In the genomic region with DNA sequence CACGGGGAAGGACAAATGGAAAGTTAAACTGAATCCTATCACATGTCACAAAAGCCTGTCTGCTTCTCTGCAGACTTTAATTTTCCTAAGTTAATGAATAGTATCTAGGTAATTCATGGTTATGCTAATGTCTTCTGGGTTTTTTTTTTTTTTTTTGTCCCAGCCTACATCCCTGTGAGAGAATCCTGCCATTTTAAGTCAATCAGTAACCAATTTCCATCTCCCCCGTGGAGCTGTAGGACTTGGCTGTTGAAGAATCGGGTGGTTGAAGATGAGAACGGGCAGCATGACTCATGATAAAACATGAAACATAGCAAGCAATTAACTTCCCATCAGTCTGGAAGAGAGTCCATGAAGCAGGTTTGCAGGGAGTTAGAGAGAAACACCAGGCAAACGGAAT, we compare ENCODE assay signal across 15 mouse cellular contexts.
"Had no signal": no experiment of that assay in that cellular context is flagged by ENCODE, and none has a peak within 500 bp of the region (broad histone marks: within the 10 kb centered on the region; RNA-seq: fewer than 3 reads in every experiment).

No protein-coding gene starts in this region.

- H3K27ac ChIP-seq: limb, embryonic 15.5 days; liver, embryonic 12.5 days; midbrain, embryonic 10.5 days; neural tube, embryonic 13.5 days; stomach, embryonic 15.5 days had no signal

- H3K4me2 ChIP-seq: limb, embryonic 15.5 days; liver, embryonic 12.5 days; lung, embryonic 14.5 days; neural tube, embryonic 13.5 days; stomach, embryonic 15.5 days had no signal

- H3K9me3 ChIP-seq: limb, embryonic 15.5 days; liver, embryonic 12.5 days; midbrain, embryonic 10.5 days; neural tube, embryonic 13.5 days; stomach, embryonic 15.5 days had no signal

- H3K27me3 ChIP-seq: limb, embryonic 15.5 days; liver, embryonic 12.5 days; neural tube, embryonic 13.5 days; stomach, embryonic 15.5 days had no signal

- DNase-seq: lung, embryonic 14.5 days; lung, postnatal 10 days; lung, postnatal 4 days; retina, postnatal 1 day; right cerebral cortex, postnatal 4 days; spleen, adult 18-20 months; thymus, adult 2 months; thymus, postnatal 25 days had no signal

- ATAC-seq: liver, embryonic 12.5 days; midbrain, embryonic 16.5 days had no signal

- H3K9ac ChIP-seq: limb, embryonic 15.5 days; liver, embryonic 12.5 days; lung, embryonic 14.5 days; neural tube, embryonic 13.5 days; stomach, embryonic 15.5 days had no signal

- H3K4me3 ChIP-seq: left cerebral cortex, adult 2 months; limb, embryonic 15.5 days; liver, embryonic 12.5 days; midbrain, embryonic 10.5 days; neural tube, embryonic 13.5 days; stomach, embryonic 15.5 days had no signal

- H3K4me1 ChIP-seq: limb, embryonic 15.5 days; liver, embryonic 12.5 days; neural tube, embryonic 13.5 days; stomach, embryonic 15.5 days had no signal

- H3K36me3 ChIP-seq: limb, embryonic 15.5 days; liver, embryonic 12.5 days; midbrain, embryonic 10.5 days; stomach, embryonic 15.5 days had no signal
